Mouse (Mus musculus) embryo, embryonic 11 days (tissue): Measurements from ENCODE around the gene Hnrnpa2b1.
A peak's percentile ranks its signal among the peaks of the same experiment; 100 is the strongest.

ENCODE experiments used
- DNase-seq: peaks from one replicate; pipeline ENCODE4 v3.0.0-alpha.2; 2015

Gene Hnrnpa2b1

GRCm38 (mm10) chr6:51468891-51469561, 668 bp downstream of the Hnrnpa2b1 start:
- DNase-seq, result peak; percentile 88

GRCm38 (mm10) chr6:51467649-51468048, 2.0 kb downstream of the Hnrnpa2b1 start:
- peak; percentile 50 for DNase-seq

GRCm38 (mm10) chr6:51460363-51460762, 9.3 kb downstream of the Hnrnpa2b1 start:
- DNase-seq, result no peak

GRCm38 (mm10) chr6:51460021-51460360, 9.7 kb downstream of the Hnrnpa2b1 start:
- DNase-seq, result no peak

- no peak for DNase-seq
These were observed 10.2 kb downstream of the Hnrnpa2b1 start for GRCm38 (mm10) chr6:51459313-51460020.

- DNase-seq, result no peak
These were observed 10.8 kb downstream of the Hnrnpa2b1 start for GRCm38 (mm10) chr6:51458925-51459312.

- DNase-seq, result no peak
These were observed 11.8 kb downstream of the Hnrnpa2b1 start for GRCm38 (mm10) chr6:51457770-51458387.

- no peak for DNase-seq
These were observed 12.4 kb downstream of the Hnrnpa2b1 start for GRCm38 (mm10) chr6:51457283-51457682.

- DNase-seq, result no peak
These were observed 13.5 kb downstream of the Hnrnpa2b1 start for GRCm38 (mm10) chr6:51456198-51456597.

- no peak for DNase-seq
These were observed 14.7 kb downstream of the Hnrnpa2b1 start for GRCm38 (mm10) chr6:51454949-51455348.

GRCm38 (mm10) chr6:51452927-51453503, 16.7 kb downstream of the Hnrnpa2b1 start:
- no peak for DNase-seq

- no peak for DNase-seq
These were observed 27.4 kb downstream of the Hnrnpa2b1 start for GRCm38 (mm10) chr6:51442191-51442835.

GRCm38 (mm10) chr6:51438826-51439330, 30.8 kb downstream of the Hnrnpa2b1 start:
- DNase-seq, result no peak

GRCm38 (mm10) chr6:51437665-51438064, 32.0 kb downstream of the Hnrnpa2b1 start:
- no peak for DNase-seq

- no peak for DNase-seq
These were observed 35.4 kb downstream of the Hnrnpa2b1 start for GRCm38 (mm10) chr6:51434270-51434669.

- peak; percentile 79 for DNase-seq
These were observed 36.9 kb downstream of the Hnrnpa2b1 start, which contains the start of gene Nfe2l3 for GRCm38 (mm10) chr6:51432535-51433397. Nfe2l3 (plus strand) TSS chr6:51432670.

- DNase-seq, result no peak
These were observed 45.2 kb downstream of the Hnrnpa2b1 start for GRCm38 (mm10) chr6:51424537-51424936.

GRCm38 (mm10) chr6:51423466-51424122, 46.1 kb downstream of the Hnrnpa2b1 start:
- DNase-seq, result no peak

GRCm38 (mm10) chr6:51417306-51417936, 52.3 kb downstream of the Hnrnpa2b1 start:
- no peak for DNase-seq

GRCm38 (mm10) chr6:51416433-51416832, 53.3 kb downstream of the Hnrnpa2b1 start:
- no peak for DNase-seq
